Mouse (Mus musculus): ENCODE measurements around the gene Lrrk2. TPM values are rescaled to one million over a fixed set of nuclear protein-coding genes. Genes with fewer than 3 reads are reported as not detected.

Lrrk2 gene
- polyA plus RNA-seq (2014; fragmentation: Illumina TruSeq; extraction: RNeasy Lipid Tissue Mini Kit (QIAGEN cat#74804); ENCODE audit: low read depth, low replicate concordance), result 20.6 TPM

DNA sequence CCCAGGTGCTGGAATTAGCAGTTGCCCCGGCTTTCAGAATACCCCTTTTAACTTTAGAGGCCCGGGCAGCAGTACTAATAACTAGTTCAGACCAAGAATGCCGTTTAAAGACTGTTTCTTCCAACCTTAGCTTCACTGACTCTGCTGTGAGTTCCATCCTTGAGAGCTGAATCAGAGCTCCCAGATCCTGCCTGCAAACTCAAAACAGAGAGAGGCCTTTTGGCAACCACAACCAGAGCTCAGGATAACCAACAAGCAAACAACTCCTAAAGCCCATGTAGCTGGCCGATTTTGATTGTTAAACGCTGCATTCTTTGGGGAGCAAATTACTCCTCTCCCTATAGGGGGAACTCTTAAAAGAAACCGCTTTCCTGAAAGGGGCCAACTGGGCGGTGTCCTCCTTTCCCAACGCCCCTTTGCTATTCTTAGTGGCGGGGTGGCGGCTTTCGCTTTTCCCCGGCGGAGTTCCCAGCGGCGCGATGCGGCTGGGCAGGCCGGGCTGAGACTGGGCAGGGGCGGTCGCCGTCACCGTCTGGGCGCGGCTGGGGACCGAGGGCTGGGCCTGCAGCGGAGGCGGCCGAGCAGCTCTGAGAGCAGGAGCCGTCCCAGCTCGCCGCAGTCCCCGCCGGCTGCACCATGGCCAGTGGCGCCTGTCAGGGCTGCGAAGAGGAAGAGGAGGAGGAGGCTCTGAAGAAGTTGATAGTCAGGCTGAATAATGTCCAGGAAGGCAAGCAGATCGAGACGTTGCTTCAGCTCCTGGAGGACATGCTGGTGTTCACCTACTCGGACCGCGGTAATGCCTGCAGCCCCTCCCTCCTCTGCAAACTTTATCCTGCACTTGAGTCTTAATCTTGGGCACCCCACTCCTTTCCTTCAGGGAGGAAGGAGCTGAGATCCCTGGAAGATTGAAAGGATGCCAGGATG, at the start of gene Lrrk2:
TSS of gene Lrrk2 (plus strand) at position 531 of the 924 bp plus-strand sequence.

DNA sequence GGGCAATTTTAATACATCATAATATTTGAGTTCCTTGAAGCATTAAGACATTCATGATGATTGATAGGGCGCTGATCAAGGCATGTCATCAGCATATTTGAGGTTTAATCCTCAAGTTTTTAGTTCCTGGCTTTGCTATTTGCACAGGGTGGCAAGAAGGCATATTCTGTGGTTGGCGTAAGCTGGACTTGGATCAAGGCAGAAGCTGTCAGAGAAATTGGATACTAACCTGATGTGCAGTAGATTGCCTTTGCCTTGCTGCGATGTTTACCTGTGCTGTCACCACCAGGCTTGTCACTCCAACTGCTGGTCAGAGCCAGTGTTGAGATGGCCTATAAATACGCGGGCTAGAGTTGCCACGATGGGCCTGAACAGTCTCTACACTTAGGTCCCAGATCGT, 165.0 kb downstream of the Lrrk2 start, which contains the start of gene Smgc:
TSS of gene Smgc (plus strand) at position 301 of the 400 bp plus-strand sequence.

Other genes with a start within 250 kb of the Lrrk2 start
- gene Slc2a13, start 99.9 kb upstream of the Lrrk2 start, polyA plus RNA-seq (2014; fragmentation: Illumina TruSeq; extraction: RNeasy Lipid Tissue Mini Kit (QIAGEN cat#74804); ENCODE audit: low read depth, low replicate concordance), result 0.83 TPM
- not detected for gene Smgc, start 165.1 kb downstream of the Lrrk2 start, polyA plus RNA-seq (2014; fragmentation: Illumina TruSeq; extraction: RNeasy Lipid Tissue Mini Kit (QIAGEN cat#74804); ENCODE audit: low read depth, low replicate concordance)